Mouse (Mus musculus) heart, embryonic 14.5 days (tissue): Measurements from ENCODE around the gene BC005537. TPM values are rescaled to one million over a fixed set of nuclear protein-coding genes. Genes with fewer than 3 reads are reported as not detected.

Source experiments
- ATAC-seq: fragments of 200-750 bp; cut with Nextera tagmentation; 2 replicates; pipeline ENCODE4 v1.8.0; 2017; ENCODE audit warnings: low read depth, moderate TSS enrichment; ENCODE audit not compliant: insufficient number of reproducible peaks, insufficient read depth, low FRiP score
- H3K27ac ChIP-seq, 2 experiments: fragments of 200-500 bp in 1 of 2; fragments of 300-500 bp in 1 of 2; sonication (generic) in 1 of 2; replicated peaks in 1 of 2; 2 replicates each; pipeline ENCODE4 v1.5.1; 2012 to 2014; ENCODE audit warnings: low read depth in 2 of 2, low read length in 2 of 2, control low read depth in 1 of 2, mild to moderate bottlenecking in 1 of 2, mixed read lengths in 1 of 2; ENCODE audit not compliant: control insufficient read depth in 1 of 2, insufficient read depth in 1 of 2
- H3K27me3 ChIP-seq: fragments of 300-500 bp; sonication (generic); 2 replicates; pipeline ENCODE4 v1.6.1; 2014; ENCODE audit warnings: mild to moderate bottlenecking, low read length, control low read depth; ENCODE audit not compliant: control insufficient read depth, insufficient read depth
- H3K36me3 ChIP-seq: fragments of 300-500 bp; sonication (generic); 2 replicates; pipeline ENCODE4 v1.6.1; 2014; ENCODE audit warnings: mild to moderate bottlenecking, control low read depth, low read length, mixed read lengths; ENCODE audit not compliant: control insufficient read depth, insufficient read depth
- H3K4me1 ChIP-seq, 2 experiments: fragments of 200-500 bp in 1 of 2; fragments of 300-500 bp in 1 of 2; sonication (generic) in 1 of 2; 2 replicates each; pipeline ENCODE4 v1.6.1; 2012 to 2014; ENCODE audit warnings: low read length in 2 of 2, control low read depth in 1 of 2, mixed read lengths in 1 of 2; ENCODE audit not compliant: control insufficient read depth in 2 of 2, insufficient read depth in 2 of 2
- H3K4me2 ChIP-seq: fragments of 300-500 bp; sonication (generic); 2 replicates; pipeline ENCODE4 v1.6.1; 2014; ENCODE audit warnings: mild to moderate bottlenecking, low read length
- H3K4me3 ChIP-seq, 2 experiments: fragments of 200-500 bp in 1 of 2; fragments of 300-500 bp in 1 of 2; sonication (generic) in 1 of 2; 2 replicates each; pipeline ENCODE4 v1.5.1; 2012 to 2014; ENCODE audit warnings: low read length in 2 of 2, mild to moderate bottlenecking in 2 of 2, control low read depth in 1 of 2, low read depth in 1 of 2, moderate library complexity in 1 of 2; ENCODE audit not compliant: control insufficient read depth in 1 of 2, insufficient read depth in 1 of 2
- H3K9ac ChIP-seq: fragments of 300-500 bp; sonication (generic); 2 replicates; pipeline ENCODE4 v1.6.1; 2014; ENCODE audit warnings: mild to moderate bottlenecking, low read length
- H3K9me3 ChIP-seq: fragments of 300-500 bp; sonication (generic); 2 replicates; pipeline ENCODE4 v1.6.1; 2016; ENCODE audit warnings: low read length, control low read depth; ENCODE audit not compliant: control insufficient read depth
- WGBS: fragments of 180-500 bp; shearing (Covaris S2); extraction: QIAGEN DNeasy Blood & Tissue Kit; methylation state at CpG from one replicate; pipeline ENCODE4 v1.1.7; 2014; 5-methylcytosine and 5-hydroxymethylcytosine counted together
- polyA plus RNA-seq: library from polyadenylated mRNA; unstranded; fragments of >200 nt; fragmentation: Nextera tagmentation; extraction: Ambion mirVana; gene quantifications from 2 replicates; pipeline ENCODE4 v1.2.1, GENCODE M21; 2014

The BC005537 gene
- polyA plus RNA-seq, 1 experiment from 2014 or later: 22.6 TPM

DNA sequence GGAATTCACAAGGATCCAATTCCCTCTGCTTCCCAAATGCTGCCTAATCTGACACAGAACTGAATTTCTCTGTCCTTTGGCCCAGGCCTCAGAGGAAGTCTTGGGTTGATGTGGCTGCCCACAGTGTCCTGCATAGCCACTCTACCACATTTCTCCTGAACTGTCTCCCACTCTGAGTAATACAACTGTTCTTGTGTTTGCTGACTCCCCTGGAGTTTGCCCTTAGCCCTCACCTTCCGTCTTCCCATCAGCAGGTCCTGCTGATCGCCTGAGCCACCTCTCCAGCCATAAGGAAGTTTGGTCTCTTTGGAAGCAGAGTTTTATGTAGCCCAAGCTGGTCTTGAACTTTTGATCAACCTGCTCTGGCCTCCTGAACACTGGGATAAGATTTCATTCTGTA lies 50.5 kb downstream of the BC005537 start:
- Histone ChIP-seq H3K4me1 (no peaks in the 10 kb centered on the region), H3K27me3 (no peaks in the 10 kb centered on the region), H3K9ac (no peak overlapping the region), H3K27ac (no peak overlapping the region), H3K36me3 (no peaks in the 10 kb centered on the region), H3K9me3 (no peaks in the 10 kb centered on the region), H3K4me2 (no peak overlapping the region), H3K4me3 (no peak overlapping the region)
- no peak for ATAC-seq
- WGBS: 76% methylated on average over 2 of the region's 2 CpGs

DNA sequence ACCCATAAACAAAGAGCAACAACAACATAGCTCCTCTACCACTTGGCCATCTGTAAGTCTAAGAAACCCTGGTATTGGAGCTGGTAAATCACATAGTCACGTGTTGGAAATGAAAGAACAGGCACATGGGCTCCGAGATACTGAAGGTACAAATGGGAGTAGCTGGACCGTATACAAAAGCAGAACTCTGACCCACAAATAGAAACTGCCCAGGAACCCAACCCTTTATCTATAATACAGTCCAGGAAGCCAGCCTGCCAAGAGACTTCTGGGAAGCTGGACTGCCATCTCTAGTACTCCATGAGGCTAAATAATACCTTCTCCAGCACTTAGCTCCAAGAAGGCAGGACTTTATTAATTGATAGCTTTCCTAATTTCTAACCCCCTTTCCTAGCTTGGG lies 51.1 kb downstream of the BC005537 start:
- Histone ChIP-seq H3K4me1 (0 out of 4 replicates have a peak, but pooled peaks cover 0 to 3% of the 10 kb centered on the region in 2 experiments), H3K4me3 (no peak overlapping the region), H3K27me3 (no peaks in the 10 kb centered on the region), H3K9me3 (no peaks in the 10 kb centered on the region), H3K9ac (no peak overlapping the region), H3K36me3 (no peaks in the 10 kb centered on the region), H3K27ac (no peak overlapping the region), H3K4me2 (no peak overlapping the region)
- no peak for ATAC-seq
- WGBS: 58% methylated on average over 3 of the region's 3 CpGs

DNA sequence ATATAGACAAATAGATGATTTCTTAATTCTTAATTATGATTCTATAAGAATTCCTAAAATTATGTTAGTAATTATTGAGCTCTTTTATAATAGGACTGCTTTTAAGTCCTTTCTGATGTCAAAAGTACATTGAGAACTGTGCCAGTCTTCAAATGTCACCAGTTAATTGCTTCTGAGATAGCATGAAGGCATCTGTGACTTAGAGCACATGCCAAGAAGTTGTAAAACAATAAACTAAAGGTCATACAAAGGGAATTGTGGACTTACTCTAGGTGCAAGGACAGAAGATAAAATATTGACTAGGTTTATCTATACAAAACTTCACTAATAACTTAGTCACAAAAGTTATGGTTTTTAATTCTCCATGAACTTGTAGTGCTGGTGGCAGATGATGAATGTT lies 57.7 kb downstream of the BC005537 start:
- Histone ChIP-seq H3K9me3 (no peaks in the 10 kb centered on the region), H3K36me3 (no peaks in the 10 kb centered on the region), H3K4me3 (no peak overlapping the region), H3K4me1 (0 out of 4 replicates have a peak, but pooled peaks cover 0 to 6% of the 10 kb centered on the region in 2 experiments), H3K27me3 (no peaks in the 10 kb centered on the region), H3K9ac (no peak overlapping the region), H3K27ac (no peak overlapping the region), H3K4me2 (no peak overlapping the region)
- ATAC-seq: no peak

DNA sequence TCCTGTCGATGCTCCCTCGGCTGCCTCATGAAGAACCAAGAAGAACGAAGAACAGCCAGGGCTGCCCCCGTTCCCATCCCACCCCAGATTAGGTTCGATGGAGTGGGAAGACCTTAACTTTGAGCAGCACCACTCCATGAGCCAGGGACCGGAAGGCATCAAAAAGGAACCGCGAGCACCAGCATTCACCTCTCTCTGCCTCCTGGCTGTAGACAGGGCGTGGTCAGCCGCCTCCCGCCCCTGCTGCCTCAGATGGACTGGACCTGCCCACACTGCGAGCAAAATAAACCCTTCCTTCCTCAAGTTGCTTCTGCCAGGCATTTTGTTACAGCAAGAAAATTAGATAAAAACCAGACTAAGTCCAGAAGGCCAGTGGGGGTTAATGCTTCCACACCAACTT lies 59.6 kb downstream of the BC005537 start:
- no peak overlapping the region for H3K4me3 ChIP-seq
- 67% methylated on average over 12 of the region's 12 CpGs for WGBS
- no peaks in the 10 kb centered on the region for H3K27me3 ChIP-seq
- no peak for ATAC-seq
- H3K36me3 ChIP-seq: no peaks in the 10 kb centered on the region
- 0 out of 4 replicates have a peak, but pooled peaks cover 0 to 6% of the 10 kb centered on the region in 2 experiments for H3K4me1 ChIP-seq
- no peaks in the 10 kb centered on the region for H3K9me3 ChIP-seq
- no peak overlapping the region for H3K4me2 ChIP-seq
- H3K27ac ChIP-seq: no peak overlapping the region
- no peak overlapping the region for H3K9ac ChIP-seq

DNA sequence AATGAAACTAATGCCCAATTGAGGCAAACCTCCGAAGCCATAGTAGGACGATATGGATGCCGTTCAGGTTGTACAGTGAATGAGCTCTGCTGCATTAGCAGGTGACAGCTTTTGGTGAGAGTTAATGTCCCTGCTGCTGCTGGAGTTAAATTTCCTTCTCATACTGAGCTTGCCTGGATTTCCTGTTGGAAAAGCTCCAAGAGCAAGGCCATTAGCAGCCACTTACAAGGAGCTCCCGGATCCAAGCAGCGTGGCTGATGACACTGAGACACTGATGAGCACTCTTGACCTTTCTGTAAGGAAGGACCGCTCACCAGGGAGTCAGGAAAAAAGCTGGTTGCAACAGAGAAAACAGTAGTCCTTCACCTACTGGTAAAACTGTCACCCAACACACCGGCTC lies 60.6 kb downstream of the BC005537 start:
- Histone ChIP-seq H3K9ac (no peak overlapping the region), H3K9me3 (no peaks in the 10 kb centered on the region), H3K4me1 (0 out of 4 replicates have a peak, but pooled peaks cover 0 to 6% of the 10 kb centered on the region in 2 experiments), H3K4me3 (no peak overlapping the region), H3K36me3 (no peaks in the 10 kb centered on the region), H3K27ac (no peak overlapping the region), H3K4me2 (no peak overlapping the region), H3K27me3 (no peaks in the 10 kb centered on the region)
- ATAC-seq: no peak
- 64% methylated on average over 7 of the region's 7 CpGs for WGBS

DNA sequence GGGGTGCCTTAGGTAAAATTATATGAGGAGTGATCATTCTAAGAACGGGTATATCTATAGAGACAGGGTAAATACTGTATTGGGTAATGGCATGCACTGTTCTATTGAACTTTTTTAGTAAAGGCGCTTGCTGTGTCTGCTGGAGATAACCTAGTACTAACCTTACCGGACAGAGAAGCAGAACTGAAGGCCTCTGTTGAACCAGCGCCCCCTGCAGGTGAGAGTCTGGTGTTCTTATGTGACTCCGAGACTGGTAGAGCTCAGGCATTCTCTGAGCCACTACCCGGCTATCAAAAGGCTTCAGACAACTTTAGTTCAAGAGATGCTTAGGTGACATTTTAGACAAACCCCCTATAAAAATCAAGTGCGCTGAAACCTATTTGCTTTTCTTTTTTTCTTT lies 61.1 kb downstream of the BC005537 start:
- WGBS: 59% methylated on average over 7 of the region's 7 CpGs
- Histone ChIP-seq H3K4me3 (no peak overlapping the region), H3K27ac (no peak overlapping the region), H3K4me1 (0 out of 4 replicates have a peak, but pooled peaks cover 0 to 3% of the 10 kb centered on the region in 2 experiments), H3K27me3 (no peaks in the 10 kb centered on the region), H3K9ac (no peak overlapping the region), H3K9me3 (no peaks in the 10 kb centered on the region), H3K36me3 (no peaks in the 10 kb centered on the region), H3K4me2 (no peak overlapping the region)
- ATAC-seq: no peak

Other genes with a start within 250 kb of the BC005537 start
- 13.1 and 16.5 TPM in 2 replicates for gene Ripor2, start 219.5 kb upstream of the BC005537 start, polyA plus RNA-seq
- not detected in 2 replicates for gene Armh2, start 60.4 kb upstream of the BC005537 start, polyA plus RNA-seq
- 108 and 112 TPM in 2 replicates for gene Gmnn, start 39.7 kb upstream of the BC005537 start, polyA plus RNA-seq
- 312 and 318 TPM in 2 replicates for gene Acot13, start 29.9 kb downstream of the BC005537 start, polyA plus RNA-seq
- 31.4 and 32.0 TPM in 2 replicates for gene Tdp2, start 30.0 kb downstream of the BC005537 start, polyA plus RNA-seq
- 0.04 and 0.15 TPM in 2 replicates for gene D130043K22Rik, start 43.5 kb downstream of the BC005537 start, polyA plus RNA-seq
- gene Aldh5a1, start 136.0 kb downstream of the BC005537 start, polyA plus RNA-seq: 12.2 and 14.4 TPM in 2 replicates
- gene Gpld1, start 141.5 kb downstream of the BC005537 start, polyA plus RNA-seq: 0.20 and 0.27 TPM in 2 replicates
- gene Mrs2, start 218.7 kb downstream of the BC005537 start, polyA plus RNA-seq: 19.2 and 21.7 TPM in 2 replicates